Mouse (Mus musculus): Measurements from ENCODE around the gene Tpr. TPM values are rescaled to one million over a fixed set of nuclear protein-coding genes. Genes with fewer than 3 reads are reported as not detected.

Tpr gene
- 194 and 200 TPM in 2 replicates for polyA plus RNA-seq (2014; fragmentation: Nextera tagmentation; extraction: Ambion mirVana)

- DNase-seq (ENCODE audit: low spot score) (peak; percentile 99), ATAC-seq (ENCODE audit: insufficient number of reproducible peaks, low FRiP score, low TSS enrichment, low read depth) (peak; percentile 98)
- H3K36me3 ChIP-seq (ENCODE audit: control insufficient read depth, insufficient read depth, low read length): peaks cover 10% of the 10 kb centered on the region; the same call in 1 of the 2 replicates
- under 1% methylated on average over 72 of the region's 76 CpGs for WGBS
- peak within 1 kb of the TSS; percentile 59 for H3K4me2 ChIP-seq (ENCODE audit: low read depth, severe bottlenecking)
- no peaks in the 10 kb centered on the region for H3K27me3 ChIP-seq (ENCODE audit: control insufficient read depth, insufficient read depth, low read length)
- H3K9me3 ChIP-seq (ENCODE audit: control insufficient read depth, low read length): no peaks in the 10 kb centered on the region
- H3K4me3 ChIP-seq (ENCODE audit: low read depth, low read length): peak within 1 kb of the TSS; percentile 83
- H3K27ac ChIP-seq (replicated peaks; ENCODE audit: low read depth, low read length): peak within 1 kb of the TSS; percentile 84
- no peaks in the 10 kb centered on the region for H3K4me1 ChIP-seq (ENCODE audit: control insufficient read depth, insufficient read depth, low read length)
- peak within 1 kb of the TSS; percentile 81 for H3K9ac ChIP-seq (ENCODE audit: low read length)
Observed at GRCm38 (mm10) chr1:150392638-150393487, at the start of gene Tpr, which contains the start of gene Odr4. Gene Tpr (plus strand): TSS chr1:150392838. Gene Odr4 (minus strand): TSS chr1:150393080.

- no peaks in the 10 kb centered on the region; the same call in 1 of the 2 replicates for H3K36me3 ChIP-seq (ENCODE audit: control insufficient read depth, insufficient read depth, low read length)
- no peaks in the 10 kb centered on the region for H3K27me3 ChIP-seq (ENCODE audit: control insufficient read depth, insufficient read depth, low read length)
- H3K4me3 ChIP-seq (ENCODE audit: low read depth, low read length): no peak overlapping the region
- no peak overlapping the region for H3K9ac ChIP-seq (ENCODE audit: low read length)
- H3K9me3 ChIP-seq (ENCODE audit: control insufficient read depth, low read length): no peaks in the 10 kb centered on the region
- no peaks in the 10 kb centered on the region for H3K4me1 ChIP-seq (ENCODE audit: control insufficient read depth, insufficient read depth, low read length)
- DNase-seq (ENCODE audit: low spot score) (no peak), ATAC-seq (ENCODE audit: insufficient number of reproducible peaks, low FRiP score, low TSS enrichment, low read depth) (no peak)
- no peak overlapping the region for H3K4me2 ChIP-seq (ENCODE audit: low read depth, severe bottlenecking)
- H3K27ac ChIP-seq (replicated peaks; ENCODE audit: low read depth, low read length): no peak overlapping the region
- WGBS: 85% methylated on average over 1 of the region's 1 CpGs
Observed at GRCm38 (mm10) chr1:150360864-150361263, 31.8 kb upstream of the Tpr start.

GRCm38 (mm10) chr1:150372895-150373294, 19.7 kb upstream of the Tpr start:
- Histone ChIP-seq H3K27ac (replicated peaks; ENCODE audit: low read depth, low read length) (no peak overlapping the region), H3K4me2 (ENCODE audit: low read depth, severe bottlenecking) (no peak overlapping the region), H3K4me1 (ENCODE audit: control insufficient read depth, insufficient read depth, low read length) (no peaks in the 10 kb centered on the region), H3K9me3 (ENCODE audit: control insufficient read depth, low read length) (no peaks in the 10 kb centered on the region), H3K9ac (ENCODE audit: low read length) (no peak overlapping the region), H3K27me3 (ENCODE audit: control insufficient read depth, insufficient read depth, low read length) (no peaks in the 10 kb centered on the region), H3K36me3 (ENCODE audit: control insufficient read depth, insufficient read depth, low read length) (no peaks in the 10 kb centered on the region), H3K4me3 (ENCODE audit: low read depth, low read length) (no peak overlapping the region)
- no peak for DNase-seq (ENCODE audit: low spot score)
- WGBS: 93% methylated on average over 3 of the region's 3 CpGs
- ATAC-seq (ENCODE audit: insufficient number of reproducible peaks, low FRiP score, low TSS enrichment, low read depth): no peak

GRCm38 (mm10) chr1:150374247-150374646, 18.4 kb upstream of the Tpr start:
- no peak for DNase-seq (ENCODE audit: low spot score)
- 86% methylated on average over 2 of the region's 2 CpGs for WGBS
- Histone ChIP-seq H3K27me3 (ENCODE audit: control insufficient read depth, insufficient read depth, low read length) (no peaks in the 10 kb centered on the region), H3K36me3 (ENCODE audit: control insufficient read depth, insufficient read depth, low read length) (no peaks in the 10 kb centered on the region), H3K4me1 (ENCODE audit: control insufficient read depth, insufficient read depth, low read length) (no peaks in the 10 kb centered on the region), H3K4me2 (ENCODE audit: low read depth, severe bottlenecking) (no peak overlapping the region), H3K4me3 (ENCODE audit: low read depth, low read length) (no peak overlapping the region), H3K9me3 (ENCODE audit: control insufficient read depth, low read length) (no peaks in the 10 kb centered on the region), H3K9ac (ENCODE audit: low read length) (no peak overlapping the region), H3K27ac (replicated peaks; ENCODE audit: low read depth, low read length) (no peak overlapping the region)
- ATAC-seq (ENCODE audit: insufficient number of reproducible peaks, low FRiP score, low TSS enrichment, low read depth): no peak

GRCm38 (mm10) chr1:150384138-150384537, 8.5 kb upstream of the Tpr start:
- Histone ChIP-seq H3K4me2 (ENCODE audit: low read depth, severe bottlenecking) (no peak overlapping the region), H3K4me3 (ENCODE audit: low read depth, low read length) (no peak overlapping the region), H3K27me3 (ENCODE audit: control insufficient read depth, insufficient read depth, low read length) (no peaks in the 10 kb centered on the region), H3K9me3 (ENCODE audit: control insufficient read depth, low read length) (no peaks in the 10 kb centered on the region), H3K9ac (ENCODE audit: low read length) (no peak overlapping the region), H3K4me1 (ENCODE audit: control insufficient read depth, insufficient read depth, low read length) (no peaks in the 10 kb centered on the region), H3K36me3 (ENCODE audit: control insufficient read depth, insufficient read depth, low read length) (0 out of 2 replicates have a peak, but pooled peaks cover 4% of the 10 kb centered on the region), H3K27ac (replicated peaks; ENCODE audit: low read depth, low read length) (no peak overlapping the region)
- WGBS: 95% methylated on average over 4 of the region's 4 CpGs
- ATAC-seq (ENCODE audit: insufficient number of reproducible peaks, low FRiP score, low TSS enrichment, low read depth) (no peak), DNase-seq (ENCODE audit: low spot score) (no peak)

- no peak for DNase-seq (ENCODE audit: low spot score)
- H3K27me3 ChIP-seq (ENCODE audit: control insufficient read depth, insufficient read depth, low read length): no peaks in the 10 kb centered on the region
Observed at GRCm38 (mm10) chr1:150387572-150387971, 5.1 kb upstream of the Tpr start.

GRCm38 (mm10) chr1:150389390-150390129, 3.1 kb upstream of the Tpr start:
- H3K36me3 ChIP-seq (ENCODE audit: control insufficient read depth, insufficient read depth, low read length): 0 out of 2 replicates have a peak, but pooled peaks cover 4% of the 10 kb centered on the region
- no peak for DNase-seq (ENCODE audit: low spot score)
- H3K9ac ChIP-seq (ENCODE audit: low read length): no peak overlapping the region
- H3K27ac ChIP-seq (replicated peaks; ENCODE audit: low read depth, low read length): no peak overlapping the region
- no peak overlapping the region for H3K4me3 ChIP-seq (ENCODE audit: low read depth, low read length)
- no peak for ATAC-seq (ENCODE audit: insufficient number of reproducible peaks, low FRiP score, low TSS enrichment, low read depth)
- 88% methylated on average over 6 of the region's 6 CpGs for WGBS
- H3K9me3 ChIP-seq (ENCODE audit: control insufficient read depth, low read length): no peaks in the 10 kb centered on the region
- H3K4me2 ChIP-seq (ENCODE audit: low read depth, severe bottlenecking): no peak overlapping the region
- H3K4me1 ChIP-seq (ENCODE audit: control insufficient read depth, insufficient read depth, low read length): no peaks in the 10 kb centered on the region
- no peaks in the 10 kb centered on the region for H3K27me3 ChIP-seq (ENCODE audit: control insufficient read depth, insufficient read depth, low read length)

More at GRCm38 (mm10) chr1:150387572-150387971, 5.1 kb upstream of the Tpr start:
- Histone ChIP-seq H3K27ac (replicated peaks; ENCODE audit: low read depth, low read length) (no peak overlapping the region), H3K9ac (ENCODE audit: low read length) (no peak overlapping the region), H3K4me3 (ENCODE audit: low read depth, low read length) (no peak overlapping the region), H3K9me3 (ENCODE audit: control insufficient read depth, low read length) (no peaks in the 10 kb centered on the region), H3K4me2 (ENCODE audit: low read depth, severe bottlenecking) (no peak overlapping the region), H3K36me3 (ENCODE audit: control insufficient read depth, insufficient read depth, low read length) (0 out of 2 replicates have a peak, but pooled peaks cover 4% of the 10 kb centered on the region), H3K4me1 (ENCODE audit: control insufficient read depth, insufficient read depth, low read length) (no peaks in the 10 kb centered on the region)
- ATAC-seq (ENCODE audit: insufficient number of reproducible peaks, low FRiP score, low TSS enrichment, low read depth): no peak
- 91% methylated on average over 9 of the region's 9 CpGs for WGBS

- DNase-seq (ENCODE audit: low spot score): no peak
Observed at GRCm38 (mm10) chr1:150391931-150392637, 554 bp upstream of the Tpr start.

More at GRCm38 (mm10) chr1:150391931-150392637, 554 bp upstream of the Tpr start:
- H3K4me3 ChIP-seq (ENCODE audit: low read depth, low read length): peak overlapping the region; percentile 83
- WGBS: 27% methylated on average over 11 of the region's 11 CpGs
- no peak overlapping the region for H3K27ac ChIP-seq (replicated peaks; ENCODE audit: low read depth, low read length)
- no peaks in the 10 kb centered on the region for H3K9me3 ChIP-seq (ENCODE audit: control insufficient read depth, low read length)
- H3K36me3 ChIP-seq (ENCODE audit: control insufficient read depth, insufficient read depth, low read length): peaks cover 8% of the 10 kb centered on the region; the same call in 1 of the 2 replicates
- H3K4me1 ChIP-seq (ENCODE audit: control insufficient read depth, insufficient read depth, low read length): no peaks in the 10 kb centered on the region
- peak overlapping the region; percentile 44 for H3K9ac ChIP-seq (ENCODE audit: low read length)
- peak; percentile 5 for ATAC-seq (ENCODE audit: insufficient number of reproducible peaks, low FRiP score, low TSS enrichment, low read depth)
- peak overlapping the region; percentile 36 for H3K4me2 ChIP-seq (ENCODE audit: low read depth, severe bottlenecking)
- H3K27me3 ChIP-seq (ENCODE audit: control insufficient read depth, insufficient read depth, low read length): no peaks in the 10 kb centered on the region
